Mouse (Mus musculus) CH12.LX (cell line): ENCODE measurements at regions not wholly inside any gene's neighbourhood (a gene's known extent, or its start where the extent isn't known, plus 50 kb on each side); places are given as distances from the start of the nearest gene placed in this dataset.

ENCODE experiments used
- DNase-seq: peaks from one replicate; pipeline ENCODE4 v3.0.0-alpha.2; 2013; ENCODE audit errors: extremely low read depth
- H3K27ac ChIP-seq: 2 replicates; pipeline ENCODE4 v1.5.1; 2012; ENCODE audit warnings: low read depth, mild to moderate bottlenecking, control low read depth, moderate library complexity; ENCODE audit not compliant: insufficient read depth
- H3K27me3 ChIP-seq: replicated peaks from 2 replicates; pipeline ENCODE3; 2012; ENCODE audit warnings: inconsistent platforms
- H3K36me3 ChIP-seq, 2 experiments: replicated peaks in 1 of 2; 2 replicates each; pipeline versions ENCODE3 to v1.6.1; 2012; ENCODE audit warnings: inconsistent platforms in 1 of 2, low read length in 1 of 2, mild to moderate bottlenecking in 1 of 2, mixed read lengths in 1 of 2, moderate library complexity in 1 of 2; ENCODE audit not compliant: control insufficient read depth in 1 of 2, insufficient read depth in 1 of 2
- H3K4me1 ChIP-seq, 2 experiments: 2 replicates each; pipeline ENCODE4 v1.6.1; 2012; ENCODE audit warnings: inconsistent platforms in 1 of 2, moderate library complexity in 1 of 2; ENCODE audit not compliant: insufficient read depth in 2 of 2, control insufficient read depth in 1 of 2
- H3K4me2 ChIP-seq: 2 replicates; pipeline ENCODE4 v1.6.1; 2012; ENCODE audit warnings: low read depth, mild to moderate bottlenecking, control low read depth; ENCODE audit not compliant: poor library complexity, insufficient read depth, severe bottlenecking
- H3K4me3 ChIP-seq, 3 experiments: fragments of 150-350 bp in 1 of 3; sonication (generic) in 1 of 3; replicated peaks in 1 of 3; 2 replicates each; pipeline versions ENCODE3 to v1.5.1; 2011 to 2012; ENCODE audit warnings: low read depth in 2 of 3, low read length in 2 of 3, mild to moderate bottlenecking in 2 of 3, moderate library complexity in 2 of 3, control low read depth in 1 of 3, improper control_type of control experiment in 1 of 3, inconsistent platforms in 1 of 3, mixed read lengths in 1 of 3; ENCODE audit not compliant: poor library complexity in 1 of 3
- H3K79me2 ChIP-seq: replicated peaks from 2 replicates; pipeline ENCODE4 v1.6.1; 2012; ENCODE audit warnings: mild to moderate bottlenecking, moderate library complexity; ENCODE audit not compliant: control insufficient read depth, poor library complexity, insufficient read depth, severe bottlenecking; ENCODE audit errors: extremely low read depth
- H3K9ac ChIP-seq: 2 replicates; pipeline ENCODE4 v1.6.1; 2012; ENCODE audit warnings: low read depth, mild to moderate bottlenecking, control low read depth, moderate library complexity; ENCODE audit not compliant: insufficient read depth
- H3K9me3 ChIP-seq: replicated peaks from 2 replicates; pipeline ENCODE3; 2012; ENCODE audit warnings: low read length, inconsistent platforms, mixed read lengths
- CHD1 ChIP-seq: IDR thresholded peaks from 2 replicates; pipeline ENCODE4 v1.6.1; 2012; ENCODE audit warnings: low read depth, low read length, improper control_type of control experiment, inconsistent platforms
- CHD2 ChIP-seq: IDR thresholded peaks from 2 replicates; pipeline ENCODE4 v1.6.1; 2011; ENCODE audit warnings: low read length, improper control_type of control experiment
- CTCF ChIP-seq, 2 experiments: IDR thresholded peaks in 1 of 2; conservative IDR thresholded peaks in 1 of 2; 2 replicates each; pipeline ENCODE4 v1.5.1; 2011 to 2012; ENCODE audit warnings: low read depth in 2 of 2, low read length in 2 of 2, improper control_type of control experiment in 1 of 2, inconsistent platforms in 1 of 2, mild to moderate bottlenecking in 1 of 2, moderate library complexity in 1 of 2
- ETS1 ChIP-seq: conservative IDR thresholded peaks from 2 replicates; pipeline ENCODE4 v1.6.1; 2012; ENCODE audit warnings: low read depth, mild to moderate bottlenecking, inconsistent platforms, low read length, improper control_type of control experiment, moderate library complexity
- GABPA ChIP-seq: IDR thresholded peaks from 2 replicates; pipeline ENCODE4 v1.6.1; 2012; ENCODE audit warnings: low read depth, low read length, improper control_type of control experiment, inconsistent platforms; ENCODE audit not compliant: insufficient replicate concordance
- HCFC1 ChIP-seq: IDR thresholded peaks from 2 replicates; pipeline ENCODE4 v1.6.1; 2012; ENCODE audit warnings: low read depth, mild to moderate bottlenecking, inconsistent platforms, low read length, improper control_type of control experiment
- JUND ChIP-seq: conservative IDR thresholded peaks from 2 replicates; pipeline ENCODE4 v1.6.1; 2011; ENCODE audit warnings: low read depth, low read length, improper control_type of control experiment
- KAT2A ChIP-seq: IDR thresholded peaks from 2 replicates; pipeline ENCODE4 v1.6.1; 2012; ENCODE audit warnings: low read length, improper control_type of control experiment, inconsistent platforms; ENCODE audit not compliant: insufficient replicate concordance
- MAFK ChIP-seq: IDR thresholded peaks from 2 replicates; pipeline ENCODE4 v1.6.1; 2011; ENCODE audit warnings: low read length, improper control_type of control experiment; ENCODE audit not compliant: insufficient replicate concordance
- MAX ChIP-seq: IDR thresholded peaks from 2 replicates; pipeline ENCODE4 v1.6.1; 2011; ENCODE audit warnings: low read length, improper control_type of control experiment
- MAZ ChIP-seq: IDR thresholded peaks from 2 replicates; pipeline ENCODE4 v1.6.1; 2012; ENCODE audit warnings: low read depth, mild to moderate bottlenecking, inconsistent platforms, low read length, improper control_type of control experiment, moderate library complexity
- NELFE ChIP-seq: IDR thresholded peaks from 2 replicates; pipeline ENCODE4 v1.6.1; 2011; ENCODE audit warnings: low read depth, low read length, improper control_type of control experiment
- NRF1 ChIP-seq: IDR thresholded peaks from 2 replicates; pipeline ENCODE4 v1.6.1; 2014; ENCODE audit warnings: low read depth, mild to moderate bottlenecking, inconsistent platforms, low read length, improper control_type of control experiment, moderate library complexity
- PAX5 ChIP-seq: IDR thresholded peaks from 2 replicates; pipeline ENCODE4 v1.6.1; 2012; ENCODE audit warnings: low read length, inconsistent platforms, mixed read lengths
- RAD21 ChIP-seq: IDR thresholded peaks from 2 replicates; pipeline ENCODE4 v1.6.1; 2011; ENCODE audit warnings: low read depth, mild to moderate bottlenecking, low read length, improper control_type of control experiment, moderate library complexity
- RCOR1 ChIP-seq: conservative IDR thresholded peaks from 2 replicates; pipeline ENCODE4 v1.6.1; 2012; ENCODE audit warnings: low read depth, mild to moderate bottlenecking, inconsistent platforms, low read length, improper control_type of control experiment
- SIN3A ChIP-seq: IDR thresholded peaks from 2 replicates; pipeline ENCODE4 v1.6.1; 2012; ENCODE audit warnings: low read length, improper control_type of control experiment, inconsistent platforms
- SMC3 ChIP-seq: IDR thresholded peaks from 2 replicates; pipeline ENCODE4 v1.6.1; 2011; ENCODE audit warnings: low read depth, low read length, improper control_type of control experiment
- TBP ChIP-seq: conservative IDR thresholded peaks from 2 replicates; pipeline ENCODE4 v1.6.1; 2011; ENCODE audit warnings: low read depth, low read length, improper control_type of control experiment
- UBTF ChIP-seq: IDR thresholded peaks from 2 replicates; pipeline ENCODE4 v1.6.1; 2012; ENCODE audit warnings: low read depth, mild to moderate bottlenecking, inconsistent platforms, low read length, improper control_type of control experiment, moderate library complexity
- USF1 ChIP-seq: IDR thresholded peaks from 2 replicates; pipeline ENCODE4 v1.6.1; 2014; ENCODE audit warnings: low read depth, mild to moderate bottlenecking, inconsistent platforms, low read length, improper control_type of control experiment
- USF2 ChIP-seq: conservative IDR thresholded peaks from 2 replicates; pipeline ENCODE4 v1.6.1; 2011; ENCODE audit warnings: low read depth, low read length, improper control_type of control experiment
- ZC3H11A ChIP-seq: IDR thresholded peaks from 2 replicates; pipeline ENCODE4 v1.6.1; 2012; ENCODE audit warnings: low read depth, mild to moderate bottlenecking, inconsistent platforms, low read length, improper control_type of control experiment
- ZKSCAN1 ChIP-seq: IDR thresholded peaks from 2 replicates; pipeline ENCODE4 v1.6.1; 2012; ENCODE audit warnings: low read depth, inconsistent platforms, low read length, improper control_type of control experiment, borderline replicate concordance
- dilution Hi-C: fragments of 300-500 bp; cut with MboI; formaldehyde crosslinking; loops from 2 replicates; pipeline ENCODE4 v1.14.3; 2020; ENCODE audit warnings: low sequenced_read_pairs; ENCODE audit not compliant: extremely low pct_unique_long_range_greater_than_20kb, extremely low pct_ligation_motif_present
- in situ Hi-C: fragments of 300-500 bp; cut with MboI; formaldehyde crosslinking; loops from 3 replicates; pipeline ENCODE4 v1.14.3; 2019; ENCODE audit warnings: low sequenced_read_pairs, low pct_ligation_motif_present, low pct_unique_long_range_greater_than_20kb, mixed read lengths

- no peak overlapping the region for H3K27ac ChIP-seq
- H3K4me3 ChIP-seq = no peak overlapping the region
- H3K79me2 ChIP-seq = no peaks in the 10 kb centered on the region
- in situ Hi-C loops = no loop called here
- TF ChIP-seq RAD21 (no peak), MAX (no peak), GABPA (no peak), CHD1 (no peak), CTCF (conservative IDR thresholded peaks at IDR 0.05 in 1 of 2, IDR thresholded peaks at IDR 0.05 in 1 of 2; ENCODE audit: low read depth in 2 of 2, low read length in 2 of 2) (no peak), NRF1 (no peak), ETS1 (no peak), TBP (no peak), PAX5 (no peak), UBTF (no peak), ZC3H11A (no peak), NELFE (no peak), ZKSCAN1 (no peak), JUND (no peak), KAT2A (no peak), MAFK (no peak), CHD2 (no peak), SMC3 (no peak), USF2 (no peak), RCOR1 (no peak)
- no peak overlapping the region for H3K9ac ChIP-seq
- peaks cover 4% of the 10 kb centered on the region for H3K9me3 ChIP-seq
- no peak overlapping the region for H3K4me2 ChIP-seq
- H3K36me3 ChIP-seq = no peaks in the 10 kb centered on the region
- dilution Hi-C loops = no loop called here
- H3K27me3 ChIP-seq = no peaks in the 10 kb centered on the region
- H3K4me1 ChIP-seq = peaks cover 2 to 10% of the 10 kb centered on the region in 2 experiments; a peak in 1 of 4 replicates
- no peak for DNase-seq
These were observed 94.7 kb downstream of the Axin2 start for GRCm38 (mm10) chr11:109014806-109015205.

GRCm38 (mm10) chr11:109011161-109011560 lies 91.0 kb downstream of the Axin2 start:
- TF ChIP-seq SIN3A = no peak
- TF ChIP-seq USF1 = no peak
- no peak for TF ChIP-seq CHD2
- TF ChIP-seq HCFC1 = no peak
- no peak for TF ChIP-seq MAZ
- no peak for DNase-seq
- dilution Hi-C loops = no loop called here
- Histone ChIP-seq H3K79me2 (no peaks in the 10 kb centered on the region), H3K9ac (no peak overlapping the region), H3K9me3 (peaks cover 5% of the 10 kb centered on the region), H3K36me3 (no peaks in the 10 kb centered on the region), H3K27me3 (no peaks in the 10 kb centered on the region), H3K4me1 (no peaks in the 10 kb centered on the region), H3K4me2 (no peak overlapping the region), H3K27ac (no peak overlapping the region), H3K4me3 (no peak overlapping the region)
- in situ Hi-C loops = no loop called here
